Mouse (Mus musculus) hindbrain, embryonic 13.5 days (tissue): ENCODE results near the gene Pkp2. TPM values are rescaled to one million over a fixed set of nuclear protein-coding genes. Genes with fewer than 3 reads are reported as not detected.
A peak's percentile ranks its signal among the peaks of the same experiment; 100 is the strongest.

Experiments
- ATAC-seq: fragments of 200-750 bp; cut with Nextera tagmentation; 2 replicates; pipeline ENCODE4 v1.8.0; 2017; ENCODE audit warnings: moderate TSS enrichment; ENCODE audit not compliant: low FRiP score
- H3K27ac ChIP-seq: fragments of 300-500 bp; sonication (generic); 2 replicates; pipeline ENCODE4 v1.5.1; 2015; ENCODE audit warnings: inconsistent platforms, mild to moderate bottlenecking, moderate library complexity
- H3K27me3 ChIP-seq: fragments of 300-500 bp; sonication (generic); 2 replicates; pipeline ENCODE4 v1.6.1; 2015; ENCODE audit warnings: mild to moderate bottlenecking, inconsistent platforms
- H3K36me3 ChIP-seq: fragments of 300-500 bp; sonication (generic); 2 replicates; pipeline ENCODE4 v1.6.1; 2015; ENCODE audit warnings: mild to moderate bottlenecking, inconsistent platforms
- H3K4me1 ChIP-seq: fragments of 300-500 bp; sonication (generic); replicated peaks from 2 replicates; pipeline ENCODE4 v1.6.1; 2015; ENCODE audit warnings: inconsistent platforms
- H3K4me2 ChIP-seq: fragments of 300-500 bp; sonication (generic); 2 replicates; pipeline ENCODE4 v1.6.1; 2015; ENCODE audit warnings: inconsistent platforms, mild to moderate bottlenecking, moderate library complexity
- H3K4me3 ChIP-seq: fragments of 300-500 bp; sonication (generic); 2 replicates; pipeline ENCODE4 v1.5.1; 2015; ENCODE audit warnings: mild to moderate bottlenecking, inconsistent platforms
- H3K9ac ChIP-seq: fragments of 300-500 bp; sonication (generic); 2 replicates; pipeline ENCODE4 v1.6.1; 2015; ENCODE audit warnings: mild to moderate bottlenecking, inconsistent platforms
- H3K9me3 ChIP-seq: fragments of 300-500 bp; sonication (generic); 2 replicates; pipeline ENCODE4 v1.6.1; 2016; ENCODE audit warnings: inconsistent platforms
- WGBS: fragments of 180-500 bp; shearing (Covaris S2); methylation state at CpG from one replicate; pipeline ENCODE4 v1.1.7; 2015; 5-methylcytosine and 5-hydroxymethylcytosine counted together
- polyA plus RNA-seq: library from polyadenylated mRNA; unstranded; fragments of >200 nt; fragmentation: Nextera tagmentation; extraction: Ambion mirVana; gene quantifications from 2 replicates; pipeline ENCODE4 v1.2.1, GENCODE M21; 2015

Pkp2 gene
- polyA plus RNA-seq, 1 experiment from 2014 or later = 1.4 TPM

DNA sequence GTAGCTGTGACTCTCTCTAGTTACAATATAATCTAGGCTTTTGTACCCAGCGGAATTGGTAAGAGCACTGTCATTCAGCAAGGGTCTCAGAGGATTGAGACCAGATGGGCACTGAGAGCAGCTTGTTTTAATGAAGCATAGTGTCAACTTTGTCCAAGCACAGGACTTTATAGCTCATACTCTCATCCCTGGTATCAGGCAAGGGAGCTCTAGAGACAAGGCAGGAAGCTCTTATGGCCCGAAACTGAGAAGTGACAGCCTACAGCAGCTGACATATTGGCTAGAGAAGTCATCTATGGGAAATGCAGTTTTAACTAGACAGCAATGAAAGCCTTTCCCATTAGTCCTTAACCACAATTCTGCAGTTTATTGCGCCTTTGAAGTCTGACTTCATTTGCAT is 59.9 kb downstream of the Pkp2 start:
- ATAC-seq = no peak
- H3K27me3 ChIP-seq = no peaks in the 10 kb centered on the region
- peaks cover 5% of the 10 kb centered on the region; the same call in 1 of the 2 replicates for H3K4me1 ChIP-seq
- 29% methylated on average over 3 of the region's 3 CpGs for WGBS
- no peak overlapping the region for H3K9ac ChIP-seq
- no peak overlapping the region for H3K4me3 ChIP-seq
- H3K4me2 ChIP-seq = no peak overlapping the region
- H3K27ac ChIP-seq = no peak overlapping the region
- H3K9me3 ChIP-seq = no peaks in the 10 kb centered on the region
- no peaks in the 10 kb centered on the region for H3K36me3 ChIP-seq

DNA sequence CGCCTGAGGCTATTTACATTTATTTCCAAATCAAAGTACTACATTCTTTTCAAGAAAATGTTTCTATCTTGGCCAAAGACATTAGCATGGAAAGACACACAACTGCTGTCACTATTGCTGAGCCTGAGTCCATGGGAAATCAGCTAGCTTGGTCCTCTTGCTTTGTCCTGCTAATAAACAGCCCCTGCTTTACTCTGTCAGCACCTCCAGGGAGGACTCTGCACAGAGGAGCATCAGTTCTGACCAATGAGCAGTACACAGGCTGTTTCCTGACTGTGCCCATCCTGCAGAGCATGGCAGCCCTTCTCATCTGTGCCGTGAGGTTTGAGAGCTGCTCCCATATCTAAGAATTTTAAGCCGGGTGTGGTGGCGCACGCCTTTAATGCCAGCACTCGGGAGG is 60.6 kb downstream of the Pkp2 start:
- no peak for ATAC-seq
- no peaks in the 10 kb centered on the region for H3K36me3 ChIP-seq
- H3K9ac ChIP-seq = no peak overlapping the region
- no peaks in the 10 kb centered on the region for H3K27me3 ChIP-seq
- WGBS = 89% methylated on average over 6 of the region's 6 CpGs
- no peak overlapping the region for H3K27ac ChIP-seq
- no peaks in the 10 kb centered on the region for H3K9me3 ChIP-seq
- H3K4me2 ChIP-seq = no peak overlapping the region
- H3K4me1 ChIP-seq = peaks cover 5% of the 10 kb centered on the region; the same call in 1 of the 2 replicates
- no peak overlapping the region for H3K4me3 ChIP-seq

DNA sequence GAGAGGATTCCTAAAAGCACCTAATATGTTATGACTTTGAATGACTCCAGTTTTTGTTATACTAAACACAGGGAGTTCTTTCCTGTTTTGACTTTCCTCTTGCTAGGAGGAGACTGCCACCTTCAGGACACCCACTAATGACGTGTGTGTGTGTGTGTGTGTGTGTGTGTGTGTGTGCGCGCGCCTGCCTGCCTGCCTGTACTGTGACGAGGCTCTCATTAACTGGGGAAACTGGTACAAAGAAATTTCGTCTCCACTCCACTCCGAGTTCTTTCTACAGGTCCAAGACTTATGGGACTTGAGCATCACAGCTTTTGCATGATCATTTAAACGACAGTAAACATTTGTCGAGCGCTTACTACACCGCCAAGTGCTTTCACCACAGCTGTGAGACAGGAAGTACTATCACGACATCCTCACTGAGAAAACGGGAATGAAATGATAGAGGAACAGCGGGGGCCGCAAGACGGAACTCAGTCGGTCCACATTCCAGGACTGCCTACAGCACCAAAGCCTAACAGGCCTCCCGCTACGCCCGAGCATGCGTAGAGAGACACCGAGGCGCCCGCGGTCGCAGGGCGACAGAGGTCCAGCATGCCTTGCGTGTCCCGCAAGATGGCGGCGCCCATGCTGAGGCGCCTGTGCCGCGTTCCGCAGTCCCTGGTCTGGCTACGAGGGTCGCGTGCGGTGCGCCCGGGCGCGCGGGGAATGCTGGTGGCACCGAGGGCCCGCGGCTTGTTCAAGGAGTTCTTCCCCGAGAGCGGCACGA is 89.4 kb downstream of the Pkp2 start, which contains the start of gene Yars2:
Gene Yars2 (plus strand): TSS at position 597 of the 769 bp plus-strand sequence.
- Histone ChIP-seq H3K9ac (peak within 1 kb of the TSS; percentile 85), H3K36me3 (peaks cover 6% of the 10 kb centered on the region), H3K27me3 (no peaks in the 10 kb centered on the region), H3K4me2 (peak within 1 kb of the TSS; percentile 84), H3K4me1 (peaks cover 15% of the 10 kb centered on the region), H3K9me3 (no peaks in the 10 kb centered on the region), H3K4me3 (peak within 1 kb of the TSS; percentile 96), H3K27ac (peak within 1 kb of the TSS; percentile 92)
- peak; percentile 99 for ATAC-seq
- 0% methylated on average over 50 of the region's 50 CpGs for WGBS

DNA sequence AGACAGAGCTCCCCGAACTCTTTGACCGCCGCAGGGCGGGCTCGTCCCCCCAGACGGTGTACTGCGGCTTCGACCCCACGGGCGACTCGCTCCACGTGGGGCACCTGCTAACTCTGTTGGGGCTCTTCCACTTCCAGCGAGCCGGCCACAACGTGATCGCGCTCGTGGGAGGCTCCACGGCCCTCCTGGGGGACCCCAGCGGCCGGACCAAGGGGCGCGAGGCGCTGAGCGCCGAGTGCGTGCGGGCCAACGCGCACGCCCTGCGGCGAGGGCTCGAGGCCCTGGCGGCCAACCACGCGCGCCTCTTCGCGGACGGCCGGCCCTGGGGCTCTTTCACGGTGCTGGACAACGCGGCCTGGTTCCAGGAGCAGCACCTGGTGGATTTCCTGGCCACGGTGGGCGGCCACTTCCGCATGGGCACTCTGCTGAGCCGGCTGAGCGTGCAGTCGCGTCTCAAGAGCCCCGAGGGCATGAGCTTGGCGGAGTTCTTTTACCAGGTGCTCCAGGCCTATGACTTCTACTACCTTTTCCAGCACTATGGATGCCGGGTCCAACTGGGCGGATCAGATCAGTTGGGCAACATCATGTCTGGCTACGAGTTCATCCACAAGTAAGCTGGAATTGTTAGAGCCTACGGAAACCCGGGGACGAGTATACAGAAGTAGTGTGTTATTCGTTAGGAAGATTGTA is 90.2 kb downstream of the Pkp2 start:
- Histone ChIP-seq H3K36me3 (peaks cover 9% of the 10 kb centered on the region), H3K4me2 (peak overlapping the region; percentile 84), H3K4me3 (peak overlapping the region; percentile 96), H3K9ac (peak overlapping the region; percentile 85), H3K9me3 (no peaks in the 10 kb centered on the region), H3K4me1 (peaks cover 15% of the 10 kb centered on the region), H3K27me3 (no peaks in the 10 kb centered on the region), H3K27ac (peak overlapping the region; percentile 92)
- under 1% methylated on average over 54 of the region's 61 CpGs for WGBS
- ATAC-seq = peak; percentile 82

DNA sequence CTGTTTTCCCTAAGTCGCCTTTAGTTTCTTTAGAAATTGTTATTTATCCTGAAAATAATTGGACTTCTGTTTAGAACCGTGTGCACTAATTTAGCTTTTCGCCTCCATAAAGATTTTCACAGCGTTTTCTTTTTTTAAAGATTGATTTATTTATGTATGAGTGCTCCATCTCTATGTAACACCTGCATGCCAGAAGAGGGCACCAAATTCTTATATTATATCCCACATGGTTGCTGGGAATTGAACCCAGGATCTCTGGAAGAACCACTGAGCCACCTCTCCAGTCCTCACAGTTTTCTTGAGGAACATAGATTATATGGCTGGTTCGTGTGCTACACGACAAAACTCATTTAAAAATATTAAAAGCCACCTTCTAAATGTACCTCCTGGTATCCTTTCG is 90.8 kb downstream of the Pkp2 start:
- 18% methylated on average over 7 of the region's 7 CpGs for WGBS

DNA sequence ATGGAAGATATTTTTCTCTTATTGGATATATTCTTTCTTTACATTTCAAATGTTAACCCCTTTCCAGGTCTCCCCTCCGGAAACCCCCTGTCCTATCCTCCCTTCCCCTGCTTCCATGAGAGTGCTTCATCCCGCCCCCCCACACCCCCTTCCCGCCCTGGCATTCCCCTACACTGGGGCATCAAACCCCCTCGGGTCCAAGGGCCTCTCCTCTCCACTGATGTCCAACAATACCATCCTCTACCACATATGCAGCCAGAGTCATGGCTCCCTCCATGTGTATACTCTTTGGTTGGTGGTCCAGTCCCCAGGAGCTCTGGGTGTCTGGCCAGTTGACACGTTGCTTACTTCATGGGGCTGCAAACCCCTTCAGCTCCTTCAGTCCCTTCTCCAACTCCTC is 98.2 kb downstream of the Pkp2 start:
- H3K4me3 ChIP-seq = no peak overlapping the region
- H3K4me2 ChIP-seq = no peak overlapping the region
- H3K36me3 ChIP-seq = peaks cover 58% of the 10 kb centered on the region
- H3K27ac ChIP-seq = no peak overlapping the region
- H3K4me1 ChIP-seq = no peaks in the 10 kb centered on the region
- no peak overlapping the region for H3K9ac ChIP-seq
- no peaks in the 10 kb centered on the region for H3K9me3 ChIP-seq
- no peak for ATAC-seq
- 86% methylated on average over 5 of the region's 5 CpGs for WGBS
- H3K27me3 ChIP-seq = no peaks in the 10 kb centered on the region

More for the DNA sequence above, 90.8 kb downstream of the Pkp2 start:
- peak overlapping the region; percentile 84 for H3K4me2 ChIP-seq
- peaks cover 15% of the 10 kb centered on the region for H3K4me1 ChIP-seq
- peaks cover 9% of the 10 kb centered on the region for H3K36me3 ChIP-seq
- no peaks in the 10 kb centered on the region for H3K9me3 ChIP-seq
- H3K4me3 ChIP-seq = peak overlapping the region; percentile 96
- no peak for ATAC-seq
- peak overlapping the region; percentile 85 for H3K9ac ChIP-seq
- H3K27ac ChIP-seq = no peak overlapping the region
- H3K27me3 ChIP-seq = no peaks in the 10 kb centered on the region

Other genes with a start within 250 kb of the Pkp2 start
- gene Yars2, start 89.6 kb downstream of the Pkp2 start, polyA plus RNA-seq = 27.5 and 27.6 TPM in 2 replicates
- 100 and 102 TPM in 2 replicates for gene Dnm1l, start 145.6 kb downstream of the Pkp2 start, polyA plus RNA-seq